Mouse (Mus musculus) lung, embryonic 16.5 days (tissue): Measurements from ENCODE around the gene Ulk4. TPM values are rescaled to one million over a fixed set of nuclear protein-coding genes. Genes with fewer than 3 reads are reported as not detected.

Source experiments
- ATAC-seq: fragments of 200-750 bp; cut with Nextera tagmentation; 2 replicates; pipeline ENCODE4 v1.8.0; 2017; ENCODE audit warnings: low read depth, mild to moderate bottlenecking, moderate library complexity
- H3K27ac ChIP-seq: fragments of 300-500 bp; sonication (generic); 2 replicates; pipeline ENCODE4 v1.5.1; 2014; ENCODE audit warnings: mild to moderate bottlenecking, control low read depth, low read length
- H3K27me3 ChIP-seq: fragments of 300-500 bp; sonication (generic); 2 replicates; pipeline ENCODE4 v1.6.1; 2014; ENCODE audit warnings: low read depth, low read length, mixed read lengths; ENCODE audit not compliant: control insufficient read depth, insufficient read depth
- H3K36me3 ChIP-seq: fragments of 300-500 bp; sonication (generic); 2 replicates; pipeline ENCODE4 v1.6.1; 2014; ENCODE audit warnings: low read length; ENCODE audit not compliant: control insufficient read depth, insufficient read depth
- H3K4me1 ChIP-seq: fragments of 300-500 bp; sonication (generic); replicated peaks from 2 replicates; pipeline ENCODE4 v1.6.1; 2014; ENCODE audit warnings: low read length, mixed read lengths; ENCODE audit not compliant: control insufficient read depth, insufficient read depth
- H3K4me2 ChIP-seq: fragments of 300-500 bp; sonication (generic); 2 replicates; pipeline ENCODE4 v1.6.1; 2014; ENCODE audit warnings: low read depth, low read length, control low read depth
- H3K4me3 ChIP-seq: fragments of 300-500 bp; sonication (generic); 2 replicates; pipeline ENCODE4 v1.5.1; 2014; ENCODE audit warnings: mild to moderate bottlenecking, low read length, control low read depth
- H3K9ac ChIP-seq: fragments of 300-500 bp; sonication (generic); 2 replicates; pipeline ENCODE4 v1.6.1; 2014; ENCODE audit warnings: low read length, control low read depth
- H3K9me3 ChIP-seq: fragments of 300-500 bp; sonication (generic); 2 replicates; pipeline ENCODE4 v1.6.1; 2016; ENCODE audit warnings: low read length; ENCODE audit not compliant: control insufficient read depth
- WGBS: fragments of 180-500 bp; shearing (Covaris S2); extraction: QIAGEN DNeasy Blood & Tissue Kit; methylation state at CpG from one replicate; pipeline ENCODE4 v1.1.7; 2014; 5-methylcytosine and 5-hydroxymethylcytosine counted together
- polyA plus RNA-seq: library from polyadenylated mRNA; unstranded; fragments of >200 nt; fragmentation: Nextera tagmentation; extraction: Ambion mirVana; gene quantifications from 2 replicates; pipeline ENCODE4 v1.2.1, GENCODE M21; 2015

The Ulk4 gene
- polyA plus RNA-seq, 1 experiment from 2014 or later, result 155 TPM

DNA sequence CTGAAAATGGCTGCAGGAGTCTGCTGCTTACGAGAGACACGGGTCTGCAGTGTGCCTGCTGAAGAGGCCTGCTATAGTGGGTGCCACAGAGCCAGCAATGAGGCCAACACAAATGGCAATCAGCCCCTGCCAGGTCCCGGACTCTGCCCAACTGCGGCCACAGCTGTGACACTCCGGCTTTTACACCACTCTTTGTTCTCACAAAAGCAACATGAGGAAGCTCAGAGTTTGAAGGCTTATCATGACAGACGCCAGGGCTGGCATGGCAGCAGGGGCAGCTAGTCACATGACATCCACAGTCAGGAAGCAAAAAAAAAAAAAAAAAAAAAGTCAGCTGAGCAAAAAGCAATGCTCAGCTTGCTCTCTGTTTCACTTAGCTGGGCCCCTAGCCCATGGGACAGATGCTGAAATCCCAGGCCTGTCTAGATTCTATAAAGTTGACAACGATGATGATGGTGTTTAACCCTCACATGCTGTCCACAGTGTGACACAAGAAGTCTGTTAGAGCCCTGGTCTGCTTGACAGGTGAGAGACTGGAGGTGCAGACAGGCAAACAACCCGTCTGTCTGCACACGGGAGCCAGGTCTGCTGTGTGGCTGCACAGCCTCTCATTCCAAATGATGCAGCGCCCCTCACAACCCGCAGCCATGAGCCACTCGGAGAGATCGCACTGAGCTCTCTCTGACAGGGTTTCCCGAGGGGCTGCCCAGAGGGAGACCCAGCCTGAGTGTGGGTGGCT is 253.3 kb downstream of the Ulk4 start:
- 77% methylated on average over 14 of the region's 14 CpGs for WGBS
- Histone ChIP-seq H3K36me3 (no peaks in the 10 kb centered on the region), H3K4me1 (no peaks in the 10 kb centered on the region), H3K4me3 (no peak overlapping the region), H3K27ac (no peak overlapping the region), H3K4me2 (no peak overlapping the region), H3K9ac (no peak overlapping the region), H3K9me3 (peaks cover 3% of the 10 kb centered on the region; the same call in 1 of the 2 replicates), H3K27me3 (no peaks in the 10 kb centered on the region)
- ATAC-seq, result no peak

DNA sequence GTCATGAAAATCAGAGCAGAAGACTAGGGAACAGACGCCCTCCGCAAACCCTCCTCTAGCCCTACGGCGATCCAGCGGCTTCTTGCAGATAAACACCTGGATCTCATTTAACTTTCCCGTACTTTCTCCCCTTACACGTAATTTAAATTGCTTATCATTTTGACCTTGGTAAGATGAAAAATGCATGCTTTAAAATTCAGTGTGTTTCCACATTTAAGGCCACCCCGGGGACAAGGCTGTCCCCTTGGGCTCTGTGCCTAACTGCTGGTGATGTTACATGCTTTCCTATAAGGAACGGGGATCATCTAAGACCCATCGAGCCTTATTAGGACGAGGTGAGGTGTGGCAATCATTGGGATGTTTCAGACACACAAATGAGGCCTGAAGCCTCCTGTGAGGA is 256.6 kb downstream of the Ulk4 start:
- Histone ChIP-seq H3K4me1 (no peaks in the 10 kb centered on the region), H3K9me3 (peaks cover 3% of the 10 kb centered on the region; the same call in 1 of the 2 replicates), H3K4me2 (no peak overlapping the region), H3K36me3 (no peaks in the 10 kb centered on the region), H3K9ac (no peak overlapping the region), H3K27me3 (no peaks in the 10 kb centered on the region), H3K27ac (no peak overlapping the region), H3K4me3 (no peak overlapping the region)
- no peak for ATAC-seq
- WGBS, result 77% methylated on average over 11 of the region's 11 CpGs

GRCm38 (mm10) chr9:121019932-121020331 is 257.1 kb downstream of the Ulk4 start:
- Histone ChIP-seq H3K9me3 (peaks cover 3% of the 10 kb centered on the region; the same call in 1 of the 2 replicates), H3K4me3 (no peak overlapping the region), H3K27me3 (no peaks in the 10 kb centered on the region), H3K9ac (no peak overlapping the region), H3K27ac (no peak overlapping the region), H3K4me1 (no peaks in the 10 kb centered on the region), H3K36me3 (no peaks in the 10 kb centered on the region), H3K4me2 (no peak overlapping the region)
- 76% methylated on average over 13 of the region's 13 CpGs for WGBS
- ATAC-seq, result no peak

DNA sequence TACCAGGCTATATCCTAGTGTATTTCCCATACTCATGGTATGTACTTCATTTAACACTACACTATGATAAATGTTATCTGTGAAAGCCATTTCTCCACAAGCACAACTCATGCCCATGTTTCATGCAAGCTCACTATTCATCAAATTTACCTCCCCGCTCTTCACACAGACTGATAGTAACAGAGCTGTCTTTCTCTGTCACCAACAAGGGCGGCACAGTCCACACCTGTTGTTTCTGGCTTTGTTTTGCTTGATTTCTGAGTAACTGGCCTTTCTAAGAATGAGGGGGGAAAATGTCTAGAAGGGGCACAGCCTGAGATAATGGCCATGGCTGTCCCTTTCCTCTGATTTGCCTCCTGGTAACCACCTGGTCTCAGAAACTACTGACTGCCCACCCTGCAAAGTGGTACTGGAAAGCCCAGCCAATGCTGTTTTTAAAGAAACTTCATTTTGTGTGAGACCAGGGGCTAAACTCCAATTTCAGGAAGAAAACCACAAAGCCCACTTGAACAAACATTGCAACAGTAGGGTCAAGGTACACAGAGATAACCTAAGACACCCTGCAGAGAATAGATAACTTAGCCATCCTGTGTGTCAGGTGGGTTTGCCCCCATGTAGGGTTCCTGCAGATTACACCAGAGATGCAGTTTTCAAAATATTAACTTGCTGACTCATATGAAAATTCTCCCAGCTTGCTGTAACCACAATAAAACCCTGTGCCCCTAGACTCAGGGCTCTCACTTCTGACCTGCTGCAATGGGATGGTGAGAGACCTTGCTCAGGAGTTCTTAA is 258.3 kb downstream of the Ulk4 start:
- ATAC-seq, result no peak
- Histone ChIP-seq H3K36me3 (no peaks in the 10 kb centered on the region), H3K9ac (no peak overlapping the region), H3K4me1 (no peaks in the 10 kb centered on the region), H3K4me3 (no peak overlapping the region), H3K4me2 (no peak overlapping the region), H3K27ac (no peak overlapping the region), H3K9me3 (no peaks in the 10 kb centered on the region), H3K27me3 (no peaks in the 10 kb centered on the region)
- WGBS, result 73% methylated on average over 2 of the region's 2 CpGs

DNA sequence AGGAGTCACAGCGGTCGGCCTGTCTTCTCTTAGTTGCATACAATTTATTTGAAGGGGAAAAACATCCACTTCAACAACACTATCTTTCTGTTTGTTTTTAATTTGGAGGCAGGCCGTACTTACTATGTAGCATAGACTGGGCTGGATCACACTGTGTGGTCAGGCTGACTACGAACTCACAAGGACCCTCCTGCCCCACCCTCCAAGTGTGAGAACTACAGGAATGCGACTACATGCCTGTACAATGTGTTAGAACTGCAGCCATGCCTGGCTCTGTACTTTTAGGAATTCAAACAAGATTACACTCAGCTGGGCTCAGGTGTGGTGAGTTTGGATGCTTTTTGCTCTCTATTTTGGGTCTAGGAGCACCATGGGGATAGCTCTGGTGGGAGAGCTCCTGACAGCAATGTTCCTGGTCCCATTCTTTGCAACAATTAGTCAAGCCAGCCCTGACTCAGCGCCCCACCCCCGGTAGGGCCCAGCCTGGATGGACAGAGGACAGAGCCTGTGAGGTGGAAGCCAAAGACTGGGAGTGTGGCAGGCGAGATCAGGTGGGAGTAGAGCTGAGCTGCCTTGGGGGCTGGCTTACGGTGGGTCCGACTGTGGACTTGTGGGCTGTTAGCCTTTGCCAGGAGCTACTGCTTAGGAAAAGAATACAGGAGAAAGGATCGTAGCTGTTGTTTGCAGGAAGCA is 261.0 kb downstream of the Ulk4 start:
- Histone ChIP-seq H3K4me3 (no peak overlapping the region), H3K9ac (no peak overlapping the region), H3K4me2 (no peak overlapping the region), H3K9me3 (no peaks in the 10 kb centered on the region), H3K27ac (no peak overlapping the region), H3K4me1 (no peaks in the 10 kb centered on the region), H3K27me3 (no peaks in the 10 kb centered on the region), H3K36me3 (no peaks in the 10 kb centered on the region)
- 48% methylated on average over 11 of the region's 11 CpGs for WGBS
- peak; percentile 61; the same call in 1 of the 2 replicates for ATAC-seq

- no peaks in the 10 kb centered on the region for H3K4me1 ChIP-seq
- H3K4me2 ChIP-seq, result no peak overlapping the region
- H3K9ac ChIP-seq, result no peak overlapping the region
- no peak overlapping the region for H3K27ac ChIP-seq
- no peaks in the 10 kb centered on the region for H3K36me3 ChIP-seq
- WGBS, result 32% methylated on average over 4 of the region's 4 CpGs
- H3K27me3 ChIP-seq, result no peaks in the 10 kb centered on the region
- no peaks in the 10 kb centered on the region for H3K9me3 ChIP-seq
- ATAC-seq, result no peak
- H3K4me3 ChIP-seq, result no peak overlapping the region
Observed at GRCm38 (mm10) chr9:121011540-121011939, 265.5 kb downstream of the Ulk4 start.

- Histone ChIP-seq H3K4me1 (no peaks in the 10 kb centered on the region), H3K4me2 (no peak overlapping the region), H3K9me3 (no peaks in the 10 kb centered on the region), H3K27ac (no peak overlapping the region), H3K36me3 (no peaks in the 10 kb centered on the region), H3K27me3 (no peaks in the 10 kb centered on the region), H3K9ac (no peak overlapping the region), H3K4me3 (no peak overlapping the region)
- no peak for ATAC-seq
- 31% methylated on average over 3 of the region's 3 CpGs for WGBS
Observed at GRCm38 (mm10) chr9:121010544-121010943, 266.5 kb downstream of the Ulk4 start.

DNA sequence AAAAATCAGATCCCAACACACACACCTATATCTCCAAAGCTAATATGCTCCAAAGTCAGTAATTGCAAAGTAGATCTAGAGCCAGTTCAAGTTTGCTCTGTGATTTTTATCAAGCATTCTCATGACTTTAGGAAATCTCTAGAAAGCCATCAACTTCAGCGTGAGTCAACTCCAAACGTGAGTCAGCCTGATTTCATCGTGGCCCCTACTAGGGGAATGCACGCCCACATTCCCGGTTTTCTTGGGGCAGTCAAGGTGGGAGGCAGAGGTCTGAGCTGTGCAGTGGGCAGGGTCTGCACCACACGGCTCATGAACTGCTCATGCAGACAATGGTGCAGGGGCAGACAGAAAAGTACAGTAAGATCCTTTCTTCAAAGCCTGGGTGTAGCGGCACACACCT is 271.0 kb downstream of the Ulk4 start:
- Histone ChIP-seq H3K9ac (no peak overlapping the region), H3K36me3 (no peaks in the 10 kb centered on the region), H3K4me1 (peaks cover 10% of the 10 kb centered on the region), H3K27ac (no peak overlapping the region), H3K9me3 (no peaks in the 10 kb centered on the region), H3K4me3 (no peak overlapping the region), H3K4me2 (no peak overlapping the region), H3K27me3 (no peaks in the 10 kb centered on the region)
- ATAC-seq, result no peak
- 60% methylated on average over 7 of the region's 7 CpGs for WGBS
